ENCODE assay signal across 8 mouse cellular contexts in genomic region chr2:66256220-66257131, GRCm38 (mm10). TPM values are rescaled to one million over a fixed set of nuclear protein-coding genes. Genes with fewer than 3 reads are reported as not detected.
A peak's percentile ranks its signal among the peaks of the same experiment; 100 is the strongest.
DNase-seq lines count a peak whose midpoint lies in the region; ATAC-seq and TF ChIP-seq lines count a peak whose summit lies in the region.

Ttc21b (minus strand) TSS chr2:66256617.

- H3K9ac ChIP-seq in ES-Bruce4 (ENCODE audit: low read depth, poor library complexity, severe bottlenecking): peak within 1 kb of the TSS; percentile 57
- H3K9ac ChIP-seq in forebrain, embryonic 15.5 days (replicated peaks): peak within 1 kb of the TSS; percentile 69
- H3K9ac ChIP-seq in liver, embryonic 16.5 days (ENCODE audit: low read depth, low read length): peak within 1 kb of the TSS; percentile 47; the same call in 1 of the 2 replicates
- H3K9ac ChIP-seq in neural tube, embryonic 12.5 days: peak within 1 kb of the TSS; percentile 72
- H3K9ac ChIP-seq in stomach, postnatal 0 days (ENCODE audit: low read length): peak within 1 kb of the TSS; percentile 55

- no peaks in the 10 kb centered on the region for H3K36me3 ChIP-seq in ES-Bruce4 (ENCODE audit: control insufficient read depth, insufficient read depth, low read length, poor library complexity, severe bottlenecking)
- H3K36me3 ChIP-seq in forebrain, embryonic 15.5 days: peaks cover 3% of the 10 kb centered on the region
- H3K36me3 ChIP-seq in liver, embryonic 16.5 days (ENCODE audit: control insufficient read depth, insufficient read depth): no peaks in the 10 kb centered on the region
- peaks cover 4% of the 10 kb centered on the region; the same call in 1 of the 2 replicates for H3K36me3 ChIP-seq in neural tube, embryonic 12.5 days
- no peaks in the 10 kb centered on the region; the same call in 1 of the 2 replicates for H3K36me3 ChIP-seq in stomach, postnatal 0 days (ENCODE audit: control insufficient read depth, insufficient read depth, low read length)

- TF ChIP-seq CTCF in ES-Bruce4 (IDR thresholded peaks at IDR 0.05; ENCODE audit: low read depth, low read length): peak; percentile 25
- TF ChIP-seq CTCF in stomach, postnatal 0 days (IDR thresholded peaks at IDR 0.05; ENCODE audit: low read depth): peak; percentile 84

- peak within 1 kb of the TSS; percentile 81 for H3K4me3 ChIP-seq in ES-Bruce4 (ENCODE audit: low read depth, low read length)
- peak within 1 kb of the TSS; percentile 71 for H3K4me3 ChIP-seq in forebrain, embryonic 15.5 days
- H3K4me3 ChIP-seq in liver, embryonic 16.5 days (ENCODE audit: low read depth, low read length): peak within 1 kb of the TSS; percentile 69
- peak within 1 kb of the TSS; percentile 75 for H3K4me3 ChIP-seq in neural tube, embryonic 12.5 days
- peak within 1 kb of the TSS; percentile 59 for H3K4me3 ChIP-seq in stomach, postnatal 0 days (ENCODE audit: low read depth, low read length)

- H3K4me1 ChIP-seq in ES-Bruce4 (ENCODE audit: control insufficient read depth, insufficient read depth, low read length): no peaks in the 10 kb centered on the region
- peaks cover 17% of the 10 kb centered on the region for H3K4me1 ChIP-seq in forebrain, embryonic 15.5 days
- H3K4me1 ChIP-seq in liver, embryonic 16.5 days (ENCODE audit: control insufficient read depth, low read depth, low read length): peaks cover 3% of the 10 kb centered on the region; the same call in 1 of the 2 replicates
- peaks cover 10% of the 10 kb centered on the region for H3K4me1 ChIP-seq in neural tube, embryonic 12.5 days
- H3K4me1 ChIP-seq in stomach, postnatal 0 days (replicated peaks; ENCODE audit: control insufficient read depth, insufficient read depth): no peaks in the 10 kb centered on the region

- ATAC-seq in cerebellum, adult (ENCODE audit: insufficient number of reproducible peaks, low FRiP score, low TSS enrichment): peak; percentile 95
- ATAC-seq in forebrain, embryonic 15.5 days (replicated peaks): peak; percentile 100
- peak; percentile 96 for ATAC-seq in liver, embryonic 16.5 days (ENCODE audit: low read depth)
- ATAC-seq in neural tube, embryonic 12.5 days (ENCODE audit: low FRiP score, low read depth): peak; percentile 99
- peak; percentile 100 for ATAC-seq in stomach, postnatal 0 days (ENCODE audit: low FRiP score, low TSS enrichment)

- intact Hi-C loops in heart, postnatal 14 days (cut with DNase I): loop anchor here (2.0 to 5.0 kb wide), 2 partner anchors 154 to 546 kb away; no protein-coding TSS in a partner anchor

- WGBS in forebrain, embryonic 15.5 days: under 1% methylated on average over 56 of the region's 56 CpGs
- 1% methylated on average over 56 of the region's 56 CpGs for WGBS in large intestine, adult 2 months
- under 1% methylated on average over 56 of the region's 56 CpGs for WGBS in liver, embryonic 16.5 days (ENCODE audit: insufficient replicate concordance)
- under 1% methylated on average over 56 of the region's 56 CpGs for WGBS in neural tube, embryonic 12.5 days
- under 1% methylated on average over 56 of the region's 56 CpGs for WGBS in stomach, postnatal 0 days

- no peak for TF ChIP-seq EP300 in ES-Bruce4 (IDR thresholded peaks at IDR 0.05; ENCODE audit: insufficient read depth, low read depth, low read length)
- TF ChIP-seq EP300 in stomach, postnatal 0 days (optimal IDR thresholded peaks at IDR 0.05): no peak

- H3K27me3 ChIP-seq in ES-Bruce4 (ENCODE audit: control insufficient read depth, insufficient read depth, low read length, poor library complexity, severe bottlenecking): no peaks in the 10 kb centered on the region; the same call in 1 of the 2 replicates
- no peaks in the 10 kb centered on the region for H3K27me3 ChIP-seq in forebrain, embryonic 15.5 days
- H3K27me3 ChIP-seq in liver, embryonic 16.5 days (ENCODE audit: control insufficient read depth, insufficient read depth, low read depth, low read length): no peaks in the 10 kb centered on the region
- H3K27me3 ChIP-seq in neural tube, embryonic 12.5 days (replicated peaks): no peaks in the 10 kb centered on the region
- H3K27me3 ChIP-seq in stomach, postnatal 0 days (ENCODE audit: control insufficient read depth, insufficient read depth, low read length): no peaks in the 10 kb centered on the region

- H3K27ac ChIP-seq in ES-Bruce4 (ENCODE audit: insufficient read depth, low read length): no peak within 1 kb of the TSS
- peak within 1 kb of the TSS; percentile 92 for H3K27ac ChIP-seq in forebrain, embryonic 15.5 days (replicated peaks)
- no peak within 1 kb of the TSS for H3K27ac ChIP-seq in liver, embryonic 16.5 days (ENCODE audit: low read length)
- H3K27ac ChIP-seq in neural tube, embryonic 12.5 days: peak within 1 kb of the TSS; percentile 47; the same call in 1 of the 2 replicates
- peak within 1 kb of the TSS; percentile 42 for H3K27ac ChIP-seq in stomach, postnatal 0 days (replicated peaks)

- peak within 1 kb of the TSS; percentile 56 for H3K4me2 ChIP-seq in forebrain, embryonic 15.5 days (replicated peaks)
- peak within 1 kb of the TSS; percentile 85 for H3K4me2 ChIP-seq in liver, embryonic 16.5 days (ENCODE audit: low read depth, low read length)
- H3K4me2 ChIP-seq in neural tube, embryonic 12.5 days (replicated peaks): peak within 1 kb of the TSS; percentile 68
- H3K4me2 ChIP-seq in stomach, postnatal 0 days (replicated peaks; ENCODE audit: low read depth): peak within 1 kb of the TSS; percentile 81

- TF ChIP-seq POLR2A in ES-Bruce4 (IDR thresholded peaks at IDR 0.05; ENCODE audit: insufficient read depth, low read length): no peak

- no peaks in the 10 kb centered on the region for H3K9me3 ChIP-seq in ES-Bruce4 (replicated peaks; ENCODE audit: control insufficient read depth, insufficient read depth, low read length, poor library complexity, severe bottlenecking)
- no peaks in the 10 kb centered on the region for H3K9me3 ChIP-seq in forebrain, embryonic 15.5 days
- H3K9me3 ChIP-seq in liver, embryonic 16.5 days (replicated peaks; ENCODE audit: control insufficient read depth, low read length): no peaks in the 10 kb centered on the region
- H3K9me3 ChIP-seq in neural tube, embryonic 12.5 days: no peaks in the 10 kb centered on the region
- no peaks in the 10 kb centered on the region for H3K9me3 ChIP-seq in stomach, postnatal 0 days (ENCODE audit: control insufficient read depth, low read length)

- DNase-seq in heart, postnatal 14 days: peak; percentile 94 to 95
- peak; percentile 69 for DNase-seq in large intestine, adult 2 months (ENCODE audit: low read depth, low spot score)
- DNase-seq in stomach, postnatal 0 days (ENCODE audit: low spot score): peak; percentile 95

RNA-seq across cellular contexts. Expression of gene Ttc21b, which starts in this region (rescaled TPM):
- polyA plus RNA-seq in ES-Bruce4 (2011; ENCODE audit: insufficient read depth, insufficient read length, low read depth, missing spikeins): 22.3 and 22.4 TPM in 2 replicates
- polyA plus RNA-seq in forebrain, embryonic 15.5 days (2015; fragmentation: Nextera tagmentation; extraction: Ambion mirVana): 13.0 and 13.4 TPM in 2 replicates
- total RNA-seq in heart, postnatal 14 days (2021): 1 to 10 TPM; 4.1 to 4.2 TPM
- polyA plus RNA-seq in large intestine, adult 2 months (2012; rRNA removed): 0.88 and 1.3 TPM in 2 replicates
- polyA plus RNA-seq in liver, embryonic 16.5 days (2015; fragmentation: Nextera tagmentation; extraction: Ambion mirVana): 0.96 and 1.2 TPM in 2 replicates
- polyA plus RNA-seq in neural tube, embryonic 12.5 days (2016; fragmentation: Nextera tagmentation; extraction: Ambion mirVana): 14.6 and 15.2 TPM in 2 replicates
- polyA plus RNA-seq in stomach, postnatal 0 days (2015; fragmentation: Nextera tagmentation; extraction: Ambion mirVana): 3.6 and 4.1 TPM in 2 replicates

Comparison
In these comparisons a context has a peak if more than half of its experiments do, and no peak if none do; other contexts are left out.
1. H3K27ac ChIP-seq: peak in forebrain, embryonic 15.5 days (single experiment), neural tube, embryonic 12.5 days (single experiment) and stomach, postnatal 0 days (single experiment); none in ES-Bruce4 (single experiment) and liver, embryonic 16.5 days (single experiment).
2. Peak in every context shown above with its lines, with median percentiles within 50 percentile points of each other: H3K4me3 ChIP-seq, H3K9ac ChIP-seq, ATAC-seq, H3K4me2 ChIP-seq and DNase-seq.